Mouse (Mus musculus) MEL (cell line): Measurements from ENCODE around the gene Ccdc87. TPM values are rescaled to one million over a fixed set of nuclear protein-coding genes. Genes with fewer than 3 reads are reported as not detected.

Source experiments
- DNase-seq: peaks from one replicate; pipeline ENCODE4 v3.0.0; 2011; ENCODE audit warnings: low read depth, low spot score
- H3K27ac ChIP-seq: 2 replicates; pipeline ENCODE4 v1.5.1; 2012; ENCODE audit warnings: low read depth, mild to moderate bottlenecking, control low read depth, low read length, moderate library complexity; ENCODE audit not compliant: control insufficient read depth
- H3K27me3 ChIP-seq, 2 experiments: fragments of 150-350 bp in 1 of 2; sonication (generic) in 1 of 2; 2 replicates each; pipeline ENCODE4 v1.6.1; 2012; ENCODE audit warnings: low read length in 2 of 2, mild to moderate bottlenecking in 2 of 2, improper control_type of control experiment in 1 of 2, moderate library complexity in 1 of 2; ENCODE audit not compliant: insufficient read depth in 2 of 2, control insufficient read depth in 1 of 2
- H3K36me3 ChIP-seq, 2 experiments: 2 replicates each; pipeline ENCODE4 v1.6.1; 2012 to 2014; ENCODE audit warnings: low read length in 2 of 2, improper control_type of control experiment in 1 of 2, inconsistent platforms in 1 of 2, mild to moderate bottlenecking in 1 of 2; ENCODE audit not compliant: insufficient read depth in 2 of 2, control insufficient read depth in 1 of 2
- H3K4me1 ChIP-seq, 2 experiments: fragments of 150-350 bp in 1 of 2; sonication (generic) in 1 of 2; 2 replicates each; pipeline ENCODE4 v1.6.1; 2012; ENCODE audit warnings: low read length in 2 of 2, improper control_type of control experiment in 1 of 2, mild to moderate bottlenecking in 1 of 2; ENCODE audit not compliant: insufficient read depth in 2 of 2, control insufficient read depth in 1 of 2
- H3K4me3 ChIP-seq, 2 experiments: fragments of 150-350 bp in 1 of 2; sonication (generic) in 1 of 2; 2 replicates each; pipeline ENCODE4 v1.5.1; 2012; ENCODE audit warnings: low read depth in 2 of 2, low read length in 2 of 2, mild to moderate bottlenecking in 2 of 2, moderate library complexity in 2 of 2, control low read depth in 1 of 2, improper control_type of control experiment in 1 of 2; ENCODE audit not compliant: control insufficient read depth in 1 of 2, insufficient read depth in 1 of 2
- H3K79me2 ChIP-seq: 2 replicates; pipeline ENCODE4 v1.6.1; 2012; ENCODE audit warnings: mild to moderate bottlenecking, low read length, moderate library complexity; ENCODE audit not compliant: control insufficient read depth, poor library complexity, insufficient read depth
- H3K9ac ChIP-seq: 2 replicates; pipeline ENCODE4 v1.6.1; 2012; ENCODE audit warnings: low read depth, mild to moderate bottlenecking, control low read depth, low read length, moderate library complexity; ENCODE audit not compliant: control insufficient read depth, poor library complexity, severe bottlenecking
- H3K9me3 ChIP-seq: fragments of 150-350 bp; sonication (generic); replicated peaks from 2 replicates; pipeline ENCODE4 v1.6.1; 2012; ENCODE audit warnings: mild to moderate bottlenecking, low read length, improper control_type of control experiment, moderate library complexity; ENCODE audit not compliant: insufficient read depth
- BHLHE40 ChIP-seq: IDR thresholded peaks from 2 replicates; pipeline ENCODE4 v1.6.1; 2012; ENCODE audit warnings: low read depth, mild to moderate bottlenecking, inconsistent platforms, low read length, improper control_type of control experiment, borderline replicate concordance
- CHD1 ChIP-seq: IDR thresholded peaks from 2 replicates; pipeline ENCODE4 v1.6.1; 2012; ENCODE audit warnings: low read depth, mild to moderate bottlenecking, inconsistent platforms, low read length, improper control_type of control experiment
- CHD2 ChIP-seq: IDR thresholded peaks from 2 replicates; pipeline ENCODE4 v1.6.1; 2011; ENCODE audit warnings: low read length, improper control_type of control experiment
- CTCF ChIP-seq, 3 experiments: IDR thresholded peaks in 2 of 3; conservative IDR thresholded peaks in 1 of 3; 2 replicates each; pipeline ENCODE4 v1.5.1; 2011 to 2012; ENCODE audit warnings: low read length in 3 of 3, low read depth in 2 of 3, mild to moderate bottlenecking in 2 of 3, improper control_type of control experiment in 1 of 3, inconsistent platforms in 1 of 3, mixed read lengths in 1 of 3, moderate library complexity in 1 of 3; ENCODE audit not compliant: control insufficient read depth in 1 of 3, insufficient read depth in 1 of 3, poor library complexity in 1 of 3, severe bottlenecking in 1 of 3
- E2F4 ChIP-seq: IDR thresholded peaks from 2 replicates; pipeline ENCODE4 v1.6.1; 2011; ENCODE audit warnings: low read depth, low read length, improper control_type of control experiment, borderline replicate concordance
- ELF1 ChIP-seq: IDR thresholded peaks from 2 replicates; pipeline ENCODE4 v1.6.1; 2014; ENCODE audit warnings: low read depth, mild to moderate bottlenecking, inconsistent platforms, low read length, improper control_type of control experiment, moderate library complexity
- EP300 ChIP-seq, 2 experiments: IDR thresholded peaks; 2 replicates each; pipeline ENCODE4 v1.6.1; 2011; ENCODE audit warnings: improper control_type of control experiment in 2 of 2, low read length in 2 of 2, low read depth in 1 of 2, mild to moderate bottlenecking in 1 of 2
- ETS1 ChIP-seq: IDR thresholded peaks from 2 replicates; pipeline ENCODE4 v1.6.1; 2012; ENCODE audit warnings: low read depth, mild to moderate bottlenecking, inconsistent platforms, low read length, improper control_type of control experiment, moderate library complexity
- GABPA ChIP-seq: IDR thresholded peaks from 2 replicates; pipeline ENCODE4 v1.6.1; 2012; ENCODE audit warnings: low read depth, mild to moderate bottlenecking, inconsistent platforms, low read length, improper control_type of control experiment, moderate library complexity
- GATA1 ChIP-seq: IDR thresholded peaks from 2 replicates; pipeline ENCODE4 v1.6.1; 2011; ENCODE audit warnings: low read depth, low read length, improper control_type of control experiment
- HCFC1 ChIP-seq: IDR thresholded peaks from 2 replicates; pipeline ENCODE4 v1.6.1; 2012; ENCODE audit warnings: low read depth, mild to moderate bottlenecking, inconsistent platforms, low read length, improper control_type of control experiment, moderate library complexity
- KAT2A ChIP-seq: conservative IDR thresholded peaks from 2 replicates; pipeline ENCODE4 v1.6.1; 2012; ENCODE audit warnings: low read depth, low read length, improper control_type of control experiment, inconsistent platforms
- MAFK ChIP-seq: IDR thresholded peaks from 2 replicates; pipeline ENCODE4 v1.6.1; 2011; ENCODE audit warnings: low read depth, mild to moderate bottlenecking, low read length, improper control_type of control experiment, borderline replicate concordance
- MAX ChIP-seq: IDR thresholded peaks from 2 replicates; pipeline ENCODE4 v1.6.1; 2011; ENCODE audit warnings: low read length, improper control_type of control experiment
- MAZ ChIP-seq: IDR thresholded peaks from 2 replicates; pipeline ENCODE4 v1.6.1; 2012; ENCODE audit warnings: low read depth, mild to moderate bottlenecking, inconsistent platforms, low read length, improper control_type of control experiment
- MEF2A ChIP-seq: IDR thresholded peaks from 2 replicates; pipeline ENCODE4 v1.6.1; 2014; ENCODE audit warnings: low read depth, mild to moderate bottlenecking, inconsistent platforms, low read length, improper control_type of control experiment; ENCODE audit not compliant: poor library complexity, insufficient replicate concordance, severe bottlenecking; ENCODE audit errors: extremely low read depth
- MXI1 ChIP-seq: IDR thresholded peaks from 2 replicates; pipeline ENCODE4 v1.6.1; 2011; ENCODE audit warnings: mild to moderate bottlenecking, low read depth, low read length, improper control_type of control experiment
- MYB ChIP-seq: IDR thresholded peaks from 2 replicates; pipeline ENCODE4 v1.6.1; 2011; ENCODE audit warnings: mild to moderate bottlenecking, low read depth, low read length, improper control_type of control experiment
- MYC ChIP-seq: IDR thresholded peaks from 2 replicates; pipeline ENCODE4 v1.6.1; 2011; ENCODE audit warnings: low read depth, mild to moderate bottlenecking, low read length, improper control_type of control experiment, moderate library complexity
- NELFE ChIP-seq: IDR thresholded peaks from 2 replicates; pipeline ENCODE4 v1.6.1; 2011; ENCODE audit warnings: low read depth, low read length, improper control_type of control experiment
- POLR2A ChIP-seq, 2 experiments: IDR thresholded peaks; 2 replicates each; pipeline ENCODE4 v1.6.1; 2011 to 2012; ENCODE audit warnings: low read length in 2 of 2, mild to moderate bottlenecking in 2 of 2, control low read depth in 1 of 2, improper control_type of control experiment in 1 of 2, low read depth in 1 of 2, moderate library complexity in 1 of 2; ENCODE audit not compliant: control insufficient read depth in 1 of 2, insufficient read depth in 1 of 2, poor library complexity in 1 of 2
- POLR2AphosphoS2 ChIP-seq: IDR thresholded peaks from 2 replicates; pipeline ENCODE4 v1.6.1; 2011; ENCODE audit warnings: low read length, improper control_type of control experiment
- POLR2AphosphoS5 ChIP-seq: IDR thresholded peaks from 2 replicates; pipeline ENCODE4 v1.6.1; 2012; ENCODE audit warnings: low read depth, borderline replicate concordance, mild to moderate bottlenecking, inconsistent platforms, low read length, moderate library complexity, mixed read lengths
- RAD21 ChIP-seq: IDR thresholded peaks from 2 replicates; pipeline ENCODE4 v1.6.1; 2011; ENCODE audit warnings: mild to moderate bottlenecking, low read depth, low read length, improper control_type of control experiment
- RCOR1 ChIP-seq: IDR thresholded peaks from 2 replicates; pipeline ENCODE4 v1.6.1; 2012; ENCODE audit warnings: low read depth, mild to moderate bottlenecking, inconsistent platforms, low read length, improper control_type of control experiment
- SIN3A ChIP-seq: IDR thresholded peaks from 2 replicates; pipeline ENCODE4 v1.6.1; 2012; ENCODE audit warnings: low read length, improper control_type of control experiment, inconsistent platforms
- SMC3 ChIP-seq: IDR thresholded peaks from 2 replicates; pipeline ENCODE4 v1.6.1; 2011; ENCODE audit warnings: low read depth, low read length, improper control_type of control experiment
- TBP ChIP-seq: IDR thresholded peaks from 2 replicates; pipeline ENCODE4 v1.8.0; 2011; ENCODE audit warnings: low read depth, low read length, improper control_type of control experiment
- UBTF ChIP-seq: IDR thresholded peaks from 2 replicates; pipeline ENCODE4 v1.6.1; 2012; ENCODE audit warnings: low read depth, mild to moderate bottlenecking, inconsistent platforms, low read length, improper control_type of control experiment, moderate library complexity, borderline replicate concordance; ENCODE audit not compliant: insufficient read depth
- USF1 ChIP-seq: IDR thresholded peaks from 2 replicates; pipeline ENCODE4 v1.6.1; 2014; ENCODE audit warnings: low read depth, mild to moderate bottlenecking, inconsistent platforms, low read length, improper control_type of control experiment, moderate library complexity
- USF2 ChIP-seq, 2 experiments: IDR thresholded peaks; 2 replicates each; pipeline ENCODE4 v1.6.1; 2011 to 2012; ENCODE audit warnings: improper control_type of control experiment in 2 of 2, low read length in 2 of 2, borderline replicate concordance in 1 of 2, inconsistent platforms in 1 of 2, low read depth in 1 of 2, mild to moderate bottlenecking in 1 of 2; ENCODE audit not compliant: insufficient read depth in 1 of 2
- ZC3H11A ChIP-seq: IDR thresholded peaks from 2 replicates; pipeline ENCODE4 v1.6.1; 2012; ENCODE audit warnings: low read depth, mild to moderate bottlenecking, inconsistent platforms, low read length, improper control_type of control experiment
- ZKSCAN1 ChIP-seq: IDR thresholded peaks from 2 replicates; pipeline ENCODE4 v1.6.1; 2012; ENCODE audit warnings: low read depth, mild to moderate bottlenecking, inconsistent platforms, low read length, improper control_type of control experiment, moderate library complexity
- ZMIZ1 ChIP-seq: IDR thresholded peaks from 2 replicates; pipeline ENCODE4 v1.6.1; 2012; ENCODE audit warnings: low read depth, mild to moderate bottlenecking, inconsistent platforms, low read length, improper control_type of control experiment, moderate library complexity
- ZNF384 ChIP-seq: IDR thresholded peaks from 2 replicates; pipeline ENCODE4 v1.6.1; 2012; ENCODE audit warnings: low read depth, mild to moderate bottlenecking, inconsistent platforms, low read length, improper control_type of control experiment
- polyA plus RNA-seq, 2 experiments: library from polyadenylated mRNA; stranded (reverse) in 1 of 2; unstranded in 1 of 2; fragments of >175 nt in 1 of 2; fragments of >200 nt in 1 of 2; gene quantifications; 2 replicates each; pipeline versions ENCODE4 v1.2.1 to v1.2.4; 2012; ENCODE audit warnings: low replicate concordance in 2 of 2, low read depth in 1 of 2; ENCODE audit not compliant: insufficient read length in 2 of 2, insufficient read depth in 1 of 2, missing spikeins in 1 of 2
- total RNA-seq: library from RNA; depleted of rRNA; stranded (reverse); fragments of 300-350 nt; gene quantifications from 2 replicates; pipeline ENCODE4 v1.2.3, GENCODE M21; 2012

The Ccdc87 gene
- total and polyA plus RNA-seq, 3 experiments: 0.04 to 0.06 TPM; not detected in 1

DNA sequence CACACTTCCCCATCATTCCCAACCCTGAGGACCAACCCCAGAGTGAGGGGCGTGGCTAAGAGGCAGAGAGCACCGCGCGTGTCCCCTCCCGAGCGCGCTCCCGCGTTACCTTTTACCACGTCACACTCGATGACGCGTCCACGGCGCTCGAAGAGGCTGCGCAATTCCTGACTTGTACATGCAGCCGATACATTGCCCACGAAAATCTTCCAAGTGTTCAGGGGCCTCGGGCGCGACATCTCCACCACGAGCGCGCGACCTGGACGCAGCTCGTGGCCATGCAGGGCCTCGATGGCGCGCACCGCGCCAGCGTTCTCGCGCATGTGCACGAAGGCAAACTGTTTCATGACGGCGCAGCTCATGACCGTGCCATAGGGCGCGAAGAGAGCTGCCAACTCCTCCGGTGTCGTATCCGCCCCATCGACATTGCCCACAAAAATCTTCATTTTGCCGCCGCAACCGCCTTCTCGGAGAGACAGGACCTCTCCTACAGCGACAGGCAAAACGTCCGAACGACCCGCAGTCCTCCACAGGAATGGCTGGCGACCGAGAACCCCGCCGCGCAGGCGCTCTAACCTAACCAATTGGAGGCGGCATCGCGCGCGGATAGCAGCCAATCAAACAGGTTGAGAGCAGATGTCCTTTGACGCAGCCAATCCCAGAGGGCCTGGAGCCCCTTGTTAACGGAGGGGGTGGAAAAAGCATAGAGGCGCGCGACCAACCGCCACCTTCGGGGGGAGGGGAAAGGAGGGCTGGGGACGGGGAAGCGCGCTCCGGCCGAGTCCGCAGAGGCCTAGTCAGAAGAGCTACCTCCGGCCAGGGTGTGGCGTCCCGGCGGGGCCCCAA is 27.9 kb upstream of the Ccdc87 start, which contains the start of the genes Gm21992 and Rbm14:
Gm21992 (minus strand) TSS at position 550 of the 846 bp plus-strand sequence.
Rbm14 (minus strand) TSS at position 572 of the 846 bp plus-strand sequence.
- peak within 1 kb of the TSS; percentile 74 to 78 for H3K4me3 ChIP-seq
- H3K4me1 ChIP-seq: peaks cover 0 to 4% of the 10 kb centered on the region in 2 experiments; a peak in 2 of 4 replicates
- H3K27ac ChIP-seq: peak within 1 kb of the TSS; percentile 91
- peak; percentile 99 for DNase-seq
- no peaks in the 10 kb centered on the region for H3K27me3 ChIP-seq
- no peaks in the 10 kb centered on the region for H3K9me3 ChIP-seq
- peaks cover 5 to 26% of the 10 kb centered on the region in 2 experiments for H3K36me3 ChIP-seq
- H3K79me2 ChIP-seq: peaks cover 54% of the 10 kb centered on the region
- H3K9ac ChIP-seq: peak within 1 kb of the TSS; percentile 88
- TF ChIP-seq CHD1 (no peak), POLR2A (IDR thresholded peaks at IDR 0.05; ENCODE audit: control insufficient read depth in 1 of 2, insufficient read depth in 1 of 2, low read depth in 1 of 2, low read length in 2 of 2, poor library complexity in 1 of 2) (peak; percentile 96 to 100), BHLHE40 (no peak), ETS1 (peak; percentile 15; the same call in 1 of the 2 replicates), E2F4 (no peak), GABPA (no peak), CHD2 (peak; percentile 54; the same call in 1 of the 2 replicates), MEF2A (no peak), SMC3 (no peak), UBTF (no peak), NELFE (peak; percentile 100), ZC3H11A (no peak), ZMIZ1 (peak; percentile 96), EP300 (IDR thresholded peaks at IDR 0.05; ENCODE audit: low read depth in 1 of 2, low read length in 2 of 2) (peak in 1 of 2 experiments; percentile 62; a peak in 2 of 4 replicates), MAZ (peak; percentile 20; the same call in 1 of the 2 replicates), POLR2AphosphoS5 (peak; percentile 76; the same call in 1 of the 2 replicates), MAFK (no peak), SIN3A (peak; percentile 75), MYC (peak; percentile 67; the same call in 1 of the 2 replicates), CTCF (IDR thresholded peaks at IDR 0.05 in 2 of 3, conservative IDR thresholded peaks at IDR 0.05 in 1 of 3; ENCODE audit: control insufficient read depth in 1 of 3, insufficient read depth in 1 of 3, low read depth in 2 of 3, low read length in 3 of 3, poor library complexity in 1 of 3, severe bottlenecking in 1 of 3) (no peak), RAD21 (no peak), RCOR1 (0 out of 2 replicates have a peak, but pooled peaks have one; percentile 7), MAX (peak; percentile 82; the same call in 1 of the 2 replicates), ZKSCAN1 (no peak), USF2 (IDR thresholded peaks at IDR 0.05; ENCODE audit: borderline replicate concordance in 1 of 2, insufficient read depth in 1 of 2, low read depth in 1 of 2, low read length in 2 of 2) (no peak), GATA1 (no peak), MYB (peak; percentile 86), ELF1 (0 out of 2 replicates have a peak, but pooled peaks have one; percentile 30), POLR2AphosphoS2 (peak; percentile 99), ZNF384 (no peak), KAT2A (no peak; the same call in 1 of the 2 replicates), TBP (peak; percentile 80; the same call in 1 of the 2 replicates), USF1 (peak; percentile 35; the same call in 1 of the 2 replicates), HCFC1 (peak; percentile 79), MXI1 (peak; percentile 88)
